Mouse (Mus musculus) NIH3T3 (cell line): ENCODE results near the gene Eya4.

Experiments
- DNase-seq: peaks from one replicate; pipeline ENCODE4 v3.0.0-alpha.2; 2012; ENCODE audit warnings: low read depth

The Eya4 gene

GRCm38 (mm10) chr10:23233425-23233824, 117.2 kb downstream of the Eya4 start:
- DNase-seq = peak; percentile 89

GRCm38 (mm10) chr10:23230863-23231262, 119.7 kb downstream of the Eya4 start:
- DNase-seq = peak; percentile 65

- DNase-seq = no peak
These were observed 127.2 kb downstream of the Eya4 start for GRCm38 (mm10) chr10:23223336-23223735.

GRCm38 (mm10) chr10:23220432-23220831, 130.2 kb downstream of the Eya4 start:
- DNase-seq = no peak

GRCm38 (mm10) chr10:23216815-23217214, 133.8 kb downstream of the Eya4 start:
- DNase-seq = no peak

- DNase-seq = no peak
These were observed 139.2 kb downstream of the Eya4 start for GRCm38 (mm10) chr10:23211381-23211780.

GRCm38 (mm10) chr10:23203885-23204284, 146.7 kb downstream of the Eya4 start:
- DNase-seq = peak; percentile 89

GRCm38 (mm10) chr10:23203144-23203838, 147.3 kb downstream of the Eya4 start:
- DNase-seq = peak; percentile 77

GRCm38 (mm10) chr10:23202591-23202990, 148.0 kb downstream of the Eya4 start:
- DNase-seq = peak; percentile 69

GRCm38 (mm10) chr10:23198251-23198650, 152.3 kb downstream of the Eya4 start:
- no peak for DNase-seq

- no peak for DNase-seq
These were observed 154.2 kb downstream of the Eya4 start for GRCm38 (mm10) chr10:23196336-23196735.

- DNase-seq = no peak
These were observed 155.2 kb downstream of the Eya4 start for GRCm38 (mm10) chr10:23195337-23195736.

GRCm38 (mm10) chr10:23189836-23190235, 160.8 kb downstream of the Eya4 start:
- peak; percentile 57 for DNase-seq

GRCm38 (mm10) chr10:23185391-23185790, 165.2 kb downstream of the Eya4 start:
- peak; percentile 50 for DNase-seq

GRCm38 (mm10) chr10:23181572-23182493, 168.8 kb downstream of the Eya4 start:
- DNase-seq = no peak

- DNase-seq = no peak
These were observed 171.3 kb downstream of the Eya4 start for GRCm38 (mm10) chr10:23179285-23179684.

GRCm38 (mm10) chr10:23177347-23178046, 173.1 kb downstream of the Eya4 start:
- peak; percentile 64 for DNase-seq

- DNase-seq = peak; percentile 95
These were observed 173.8 kb downstream of the Eya4 start for GRCm38 (mm10) chr10:23176666-23177346.

GRCm38 (mm10) chr10:23171541-23171940, 179.0 kb downstream of the Eya4 start:
- peak; percentile 25 for DNase-seq

GRCm38 (mm10) chr10:23165089-23165642, 185.4 kb downstream of the Eya4 start:
- no peak for DNase-seq

- no peak for DNase-seq
These were observed 190.7 kb downstream of the Eya4 start for GRCm38 (mm10) chr10:23159844-23160243.

GRCm38 (mm10) chr10:23159138-23159537, 191.4 kb downstream of the Eya4 start:
- no peak for DNase-seq
